Mouse (Mus musculus) adrenal gland, postnatal 10 days (tissue): ENCODE results near the gene Gm14288. TPM values are rescaled to one million over a fixed set of nuclear protein-coding genes. Genes with fewer than 3 reads are reported as not detected.
"Not testable (repeated sequence)": the region's sequence is repeated elsewhere in the genome, so short reads cannot be mapped to it uniquely, and the experiment has no call there.

Source experiments
- DNase-seq: peaks from one replicate; pipeline ENCODE4 v3.0.0; 2021; ENCODE audit warnings: mixed read lengths
- long read RNA-seq, 2 experiments: library from polyadenylated mRNA; stranded (forward); transcript quantifications; one replicate each; pipeline ENCODE4 v2.0.0; 2021
- total RNA-seq, 2 experiments: library from RNA; stranded (reverse); gene quantifications; 2 replicates each; pipeline ENCODE4 v1.2.3; 2021

Gm14288 gene
- 1 to 10 TPM; 4.5 to 8.9 TPM for total RNA-seq
- long read RNA-seq, experiment 1, partial matches to known transcripts = 0 of 1 reads
- long read RNA-seq, experiment 1, other reads (novel, unspliced or antisense) = 0 of 1 reads
- long read RNA-seq, experiment 2, partial matches to known transcripts = 0 of 3 reads
- long read RNA-seq, experiment 2, other reads (novel, unspliced or antisense) = 0 of 3 reads

DNA sequence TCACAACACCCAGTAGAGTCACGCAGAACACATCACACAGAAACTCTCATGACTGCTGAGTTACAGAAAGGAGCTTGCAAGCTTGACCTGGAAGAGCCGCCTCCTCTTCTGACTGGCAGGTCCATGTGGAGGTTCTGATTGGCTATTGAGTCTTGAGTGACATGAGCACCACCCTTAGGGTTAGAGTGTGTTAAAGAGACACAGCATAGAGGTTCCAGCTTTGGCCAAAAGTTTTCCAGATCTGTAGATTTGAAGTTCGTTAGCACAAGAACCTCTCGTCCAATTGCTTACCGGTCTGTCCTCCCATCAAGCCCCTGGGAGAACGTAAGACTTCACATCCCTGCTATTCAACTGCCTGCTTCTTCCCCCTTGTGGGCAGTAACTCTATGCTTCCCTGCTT is at the start of gene Gm14288:
Gm14288 (minus strand) TSS at position 101 of the 400 bp plus-strand sequence.
- DNase-seq = not testable (repeated sequence)

DNA sequence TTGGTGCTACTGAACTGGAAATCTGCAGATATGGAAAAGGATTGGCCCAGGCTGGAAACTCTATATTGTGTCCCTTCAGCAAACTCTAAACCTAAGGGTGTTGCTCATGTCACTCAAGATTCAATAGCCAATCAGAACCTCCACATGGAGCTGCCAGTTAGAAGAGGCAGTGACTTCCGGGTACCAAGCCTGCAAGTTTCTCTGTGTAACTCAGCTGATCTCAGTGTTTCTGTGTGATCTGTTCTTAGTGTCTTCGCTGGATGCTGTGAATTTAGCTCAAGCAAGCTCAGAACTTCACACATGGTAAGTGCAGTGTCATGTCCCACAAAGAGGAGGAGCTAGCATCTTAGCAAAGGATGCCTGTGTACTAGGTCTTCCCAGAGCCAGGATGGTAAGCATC is 59.7 kb downstream of the Gm14288 start, which contains the start of gene Gm2007:
Gm2007 (plus strand) TSS at position 301 of the 400 bp plus-strand sequence.
- DNase-seq = not testable (repeated sequence)

Other genes with a start within 250 kb of the Gm14288 start
- gene Gm11007, start 157.1 kb downstream of the Gm14288 start, total RNA-seq = 1 to 10 TPM in 1 of 2 experiments, not detected in 1; 3.9 TPM
- 1 to 10 TPM in 1 of 2 experiments, not detected in 1; 2.7 TPM for gene Zfp969, start 97.4 kb downstream of the Gm14288 start, total RNA-seq
- gene Gm2007, start 59.6 kb downstream of the Gm14288 start, total RNA-seq = 1 to 10 TPM in 1 of 2 experiments, not detected in 1; 3.9 TPM
- 10 to 100 TPM; 21.4 to 25.6 TPM for gene Gm6710, start 68.1 kb upstream of the Gm14288 start, total RNA-seq
- 1 to 10 TPM; 5.7 to 8.3 TPM for gene Zfp966, start 130.0 kb upstream of the Gm14288 start, total RNA-seq
- 10 to 100 TPM; 19.5 to 26.5 TPM for gene Gm2026, start 164.2 kb upstream of the Gm14288 start, total RNA-seq